Mouse (Mus musculus): ENCODE data around the gene Itsn1.

- no peak for TF ChIP-seq CTCF (IDR thresholded peaks at IDR 0.05)
- no peak for TF ChIP-seq EP300 (IDR thresholded peaks at IDR 0.05)
Measured at GRCm38 (mm10) chr16:91780151-91780550, 51.1 kb downstream of the Itsn1 start.
